Mouse (Mus musculus) stomach, embryonic 15.5 days (tissue): Measurements from ENCODE around the gene Fam131b. TPM values are rescaled to one million over a fixed set of nuclear protein-coding genes. Genes with fewer than 3 reads are reported as not detected.

Source experiments
- ATAC-seq: fragments of 200-750 bp; cut with Nextera tagmentation; 2 replicates; pipeline ENCODE4 v1.8.0; 2017; ENCODE audit warnings: low read depth, moderate number of reproducible peaks, moderate TSS enrichment; ENCODE audit not compliant: insufficient read depth, low FRiP score
- H3K27ac ChIP-seq: fragments of 300-500 bp; sonication (generic); 2 replicates; pipeline ENCODE4 v1.5.1; 2015; ENCODE audit warnings: mild to moderate bottlenecking, inconsistent platforms
- H3K27me3 ChIP-seq: fragments of 300-500 bp; sonication (generic); replicated peaks from 2 replicates; pipeline ENCODE4 v1.6.1; 2015; ENCODE audit warnings: inconsistent platforms
- H3K36me3 ChIP-seq: fragments of 300-500 bp; sonication (generic); 2 replicates; pipeline ENCODE4 v1.6.1; 2015; ENCODE audit warnings: inconsistent platforms
- H3K4me1 ChIP-seq: fragments of 300-500 bp; sonication (generic); 2 replicates; pipeline ENCODE4 v1.6.1; 2015; ENCODE audit warnings: inconsistent platforms
- H3K4me2 ChIP-seq: fragments of 300-500 bp; sonication (generic); 2 replicates; pipeline ENCODE4 v1.6.1; 2015; ENCODE audit warnings: mild to moderate bottlenecking, inconsistent platforms
- H3K4me3 ChIP-seq: fragments of 300-500 bp; sonication (generic); replicated peaks from 2 replicates; pipeline ENCODE4 v1.5.1; 2015; ENCODE audit warnings: inconsistent platforms
- H3K9ac ChIP-seq: fragments of 300-500 bp; sonication (generic); 2 replicates; pipeline ENCODE4 v1.6.1; 2015; ENCODE audit warnings: inconsistent platforms
- H3K9me3 ChIP-seq: fragments of 300-500 bp; sonication (generic); 2 replicates; pipeline ENCODE4 v1.6.1; 2016; ENCODE audit warnings: inconsistent platforms
- WGBS: fragments of 180-500 bp; shearing (Covaris S2); methylation state at CpG from one replicate; pipeline ENCODE4 v1.1.7; 2015; 5-methylcytosine and 5-hydroxymethylcytosine counted together
- polyA plus RNA-seq: library from polyadenylated mRNA; unstranded; fragments of >200 nt; fragmentation: Nextera tagmentation; extraction: Ambion mirVana; gene quantifications from 2 replicates; pipeline ENCODE4 v1.2.1, GENCODE M21; 2015

Gene Fam131b
- polyA plus RNA-seq, result 0.22 and 0.23 TPM in 2 replicates

GRCm38 (mm10) chr6:42324482-42325267 is at the start of gene Fam131b:
TSS of gene Fam131b (minus strand) at chr6:42324643.
- Histone ChIP-seq H3K27me3 (peaks cover 27% of the 10 kb centered on the region), H3K9me3 (no peaks in the 10 kb centered on the region)
- peak; percentile 76; the same call in 1 of the 2 replicates for ATAC-seq

DNA sequence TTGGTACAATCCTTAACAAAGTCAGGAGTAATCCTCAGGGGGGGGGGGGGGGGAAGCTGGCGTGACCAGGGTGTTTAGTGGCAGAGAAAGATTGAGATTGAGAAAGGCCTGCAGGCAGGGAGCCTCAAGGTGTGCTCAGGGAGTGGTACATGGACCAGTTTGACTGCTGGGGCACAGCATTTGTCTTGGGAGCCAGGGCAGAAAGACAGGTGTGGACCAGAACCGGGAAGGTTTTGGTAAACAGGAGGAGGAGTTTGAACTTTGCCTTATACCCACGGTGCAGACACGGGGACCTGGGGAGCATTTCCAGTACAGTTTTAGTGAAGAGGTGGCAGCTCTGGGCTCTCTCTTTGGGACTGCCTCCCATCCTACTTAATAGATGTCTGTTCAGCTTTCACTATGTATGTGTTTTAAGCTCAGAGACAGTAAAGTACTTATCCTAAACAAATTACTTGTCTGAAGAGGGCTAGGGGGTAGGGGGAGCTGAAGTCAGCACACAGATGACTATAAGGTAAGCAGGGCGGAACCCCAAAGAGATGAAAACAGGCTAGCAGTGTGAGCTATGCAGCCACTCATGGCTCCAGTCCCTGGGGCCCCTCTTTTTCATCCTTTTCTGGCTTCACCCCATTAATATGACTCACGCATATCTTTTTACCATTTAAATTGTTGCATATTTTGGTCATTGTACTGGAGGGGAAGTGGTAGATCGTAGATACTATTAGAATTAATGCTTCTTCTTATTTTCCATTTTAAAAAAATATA is 49.4 kb upstream of the Fam131b start:
- peak overlapping the region; percentile 35; the same call in 1 of the 2 replicates for H3K27ac ChIP-seq
- peak overlapping the region; percentile 59 for H3K4me3 ChIP-seq
- H3K27me3 ChIP-seq, result no peaks in the 10 kb centered on the region
- no peaks in the 10 kb centered on the region for H3K9me3 ChIP-seq
- H3K4me1 ChIP-seq, result peaks cover 33% of the 10 kb centered on the region
- no peaks in the 10 kb centered on the region for H3K36me3 ChIP-seq
- H3K4me2 ChIP-seq, result peak overlapping the region; percentile 91
- 0 out of 2 replicates have a peak, but pooled peaks have one; percentile 11 for ATAC-seq
- WGBS, result 45% methylated on average over 6 of the region's 7 CpGs
- no peak overlapping the region for H3K9ac ChIP-seq

More at GRCm38 (mm10) chr6:42324482-42325267, at the start of gene Fam131b:
- H3K4me3 ChIP-seq, result peak within 1 kb of the TSS; percentile 61
- peak within 1 kb of the TSS; percentile 22 for H3K9ac ChIP-seq
- no peaks in the 10 kb centered on the region for H3K36me3 ChIP-seq
- H3K27ac ChIP-seq, result no peak within 1 kb of the TSS
- WGBS, result under 1% methylated on average over 38 of the region's 68 CpGs
- H3K4me2 ChIP-seq, result peak within 1 kb of the TSS; percentile 97
- peaks cover 16% of the 10 kb centered on the region for H3K4me1 ChIP-seq

DNA sequence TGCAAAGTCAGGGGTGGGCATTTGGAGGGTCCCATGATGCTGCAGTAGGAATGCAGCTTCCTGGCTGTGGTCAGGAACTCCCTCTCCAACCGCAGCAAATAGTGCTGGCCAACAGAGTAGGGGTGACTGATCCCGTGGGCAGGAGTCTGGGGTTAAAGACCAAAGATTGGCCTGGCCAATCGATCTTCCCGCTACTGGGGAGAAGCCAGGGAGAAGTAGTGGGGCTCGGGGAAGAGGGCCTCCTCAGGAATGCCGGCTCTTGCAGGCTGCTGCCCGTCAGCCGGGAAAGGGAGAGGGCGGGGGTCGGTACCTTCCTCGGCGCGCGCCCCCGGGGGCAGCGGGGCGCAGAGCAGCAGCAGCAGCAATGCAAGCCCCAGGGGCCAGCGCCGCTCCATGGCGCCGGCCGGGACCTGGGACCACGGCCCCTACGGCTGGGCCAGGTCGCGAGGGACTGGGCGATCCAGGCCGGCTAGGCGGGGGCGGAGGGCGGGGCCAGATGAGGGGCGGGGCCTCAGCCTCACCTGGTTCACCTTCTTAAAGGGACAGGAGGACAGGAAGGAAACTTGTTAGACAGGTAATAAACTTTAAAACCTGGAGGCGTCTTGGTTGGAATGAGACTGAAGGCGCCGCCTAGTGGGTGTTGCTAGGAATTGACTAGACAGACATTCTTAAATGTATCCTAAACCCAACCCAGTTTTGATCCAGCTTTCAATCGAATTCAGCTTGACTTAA is 48.5 kb upstream of the Fam131b start, which contains the start of gene Epha1:
Epha1 (minus strand) TSS at position 453 of the 732 bp plus-strand sequence.
- Histone ChIP-seq H3K9ac (peak within 1 kb of the TSS; percentile 37; the same call in 1 of the 2 replicates), H3K27me3 (no peaks in the 10 kb centered on the region), H3K9me3 (no peaks in the 10 kb centered on the region), H3K4me1 (peaks cover 33% of the 10 kb centered on the region), H3K27ac (peak within 1 kb of the TSS; percentile 55), H3K4me3 (peak within 1 kb of the TSS; percentile 59), H3K4me2 (peak within 1 kb of the TSS; percentile 91), H3K36me3 (no peaks in the 10 kb centered on the region)
- ATAC-seq, result peak; percentile 82
- under 1% methylated on average over 29 of the region's 36 CpGs for WGBS

DNA sequence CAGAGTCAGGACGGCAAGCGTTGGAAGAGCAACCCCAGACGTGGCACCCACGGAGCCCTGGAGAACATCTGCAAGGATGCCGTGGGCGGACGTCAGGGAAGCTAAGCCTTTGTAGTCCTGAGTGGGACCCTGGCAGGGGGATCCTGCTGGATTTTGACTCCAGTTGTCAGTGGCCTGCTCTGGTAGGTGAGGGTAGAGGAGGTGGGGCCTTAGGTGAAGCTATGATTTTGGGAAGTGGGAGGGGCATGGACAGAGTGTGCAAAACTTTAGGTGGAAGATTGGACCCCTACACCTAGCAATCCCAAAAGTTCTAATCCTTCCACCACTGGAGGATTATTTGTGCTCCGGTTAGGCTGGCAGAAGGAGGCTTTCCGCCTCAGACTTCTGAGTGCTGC is 48.0 kb upstream of the Fam131b start:
- Histone ChIP-seq H3K27me3 (no peaks in the 10 kb centered on the region), H3K36me3 (no peaks in the 10 kb centered on the region), H3K4me3 (peak overlapping the region; percentile 59), H3K27ac (peak overlapping the region; percentile 55; the same call in 1 of the 2 replicates), H3K9me3 (no peaks in the 10 kb centered on the region), H3K4me1 (peaks cover 33% of the 10 kb centered on the region), H3K9ac (peak overlapping the region; percentile 37; the same call in 1 of the 2 replicates), H3K4me2 (peak overlapping the region; percentile 91)
- 27% methylated on average over 9 of the region's 9 CpGs for WGBS
- ATAC-seq, result no peak

DNA sequence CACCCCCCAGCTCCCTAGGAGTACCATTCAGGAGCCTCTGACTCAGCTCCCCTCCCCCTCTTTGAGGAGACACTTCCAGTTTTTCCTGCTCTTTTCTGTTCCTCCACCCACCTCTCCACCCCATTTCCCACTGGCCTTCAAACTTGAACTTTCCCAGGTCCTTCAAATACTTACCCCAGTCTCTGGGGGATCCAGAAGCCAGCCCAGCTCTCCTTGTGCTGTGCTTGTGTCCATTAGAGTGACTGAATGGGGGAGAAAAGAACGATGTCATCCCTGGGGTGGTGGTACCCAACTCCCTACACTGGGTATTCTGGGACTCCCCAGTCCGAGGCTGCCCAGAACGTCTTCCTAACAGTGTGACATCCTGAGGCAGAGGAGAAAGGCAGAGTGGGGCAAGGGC is 47.6 kb upstream of the Fam131b start:
- H3K27ac ChIP-seq, result 0 out of 2 replicates have a peak overlapping the region, but pooled peaks have one; percentile 55
- no peaks in the 10 kb centered on the region for H3K36me3 ChIP-seq
- H3K4me3 ChIP-seq, result peak overlapping the region; percentile 59
- 0 out of 2 replicates have a peak overlapping the region, but pooled peaks have one; percentile 37 for H3K9ac ChIP-seq
- peak overlapping the region; percentile 91 for H3K4me2 ChIP-seq
- peaks cover 33% of the 10 kb centered on the region for H3K4me1 ChIP-seq
- no peaks in the 10 kb centered on the region for H3K27me3 ChIP-seq
- ATAC-seq, result 0 out of 2 replicates have a peak, but pooled peaks have one; percentile 3
- H3K9me3 ChIP-seq, result no peaks in the 10 kb centered on the region
- 21% methylated on average over 3 of the region's 3 CpGs for WGBS

- Histone ChIP-seq H3K9ac (no peak overlapping the region), H3K36me3 (no peaks in the 10 kb centered on the region), H3K4me1 (peaks cover 33% of the 10 kb centered on the region), H3K4me3 (no peak overlapping the region), H3K27ac (no peak overlapping the region), H3K27me3 (no peaks in the 10 kb centered on the region), H3K9me3 (no peaks in the 10 kb centered on the region), H3K4me2 (no peak overlapping the region)
- 51% methylated on average over 4 of the region's 4 CpGs for WGBS
- ATAC-seq, result no peak
Observed at GRCm38 (mm10) chr6:42370630-42371363, 46.4 kb upstream of the Fam131b start.

- no peak overlapping the region for H3K9ac ChIP-seq
- WGBS, result 35% methylated on average over 3 of the region's 3 CpGs
- 0 out of 2 replicates have a peak, but pooled peaks cover 1% of the 10 kb centered on the region for H3K36me3 ChIP-seq
- H3K4me3 ChIP-seq, result no peak overlapping the region
- no peaks in the 10 kb centered on the region for H3K27me3 ChIP-seq
- no peak overlapping the region for H3K27ac ChIP-seq
- ATAC-seq, result no peak
- peaks cover 29% of the 10 kb centered on the region for H3K4me1 ChIP-seq
- H3K9me3 ChIP-seq, result no peaks in the 10 kb centered on the region
- H3K4me2 ChIP-seq, result no peak overlapping the region
Observed at GRCm38 (mm10) chr6:42369870-42370269, 45.4 kb upstream of the Fam131b start.

DNA sequence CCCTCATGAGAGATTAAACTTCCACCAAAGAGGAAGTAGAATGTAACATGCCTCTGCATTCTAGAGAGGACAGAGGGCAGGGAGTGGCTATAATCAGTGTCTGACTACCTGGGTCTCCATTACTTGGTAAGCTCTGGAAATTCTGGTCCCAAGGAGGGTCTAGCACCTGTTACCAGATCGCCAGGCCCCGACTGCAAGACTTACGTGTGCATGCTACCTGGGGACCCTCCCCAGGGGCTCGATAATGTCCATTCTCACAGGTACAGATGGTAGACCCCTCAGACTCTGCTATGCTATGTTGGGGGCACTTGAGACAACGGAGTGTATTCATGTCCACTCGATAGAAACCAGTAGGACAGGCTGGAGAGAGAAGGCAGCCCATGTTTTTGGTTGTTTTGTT is 40.8 kb upstream of the Fam131b start:
- Histone ChIP-seq H3K9ac (no peak overlapping the region), H3K27ac (no peak overlapping the region), H3K36me3 (peaks cover 12% of the 10 kb centered on the region; the same call in 1 of the 2 replicates), H3K4me3 (no peak overlapping the region), H3K9me3 (no peaks in the 10 kb centered on the region), H3K4me1 (no peaks in the 10 kb centered on the region), H3K27me3 (no peaks in the 10 kb centered on the region), H3K4me2 (no peak overlapping the region)
- WGBS, result 95% methylated on average over 6 of the region's 6 CpGs
- no peak for ATAC-seq

DNA sequence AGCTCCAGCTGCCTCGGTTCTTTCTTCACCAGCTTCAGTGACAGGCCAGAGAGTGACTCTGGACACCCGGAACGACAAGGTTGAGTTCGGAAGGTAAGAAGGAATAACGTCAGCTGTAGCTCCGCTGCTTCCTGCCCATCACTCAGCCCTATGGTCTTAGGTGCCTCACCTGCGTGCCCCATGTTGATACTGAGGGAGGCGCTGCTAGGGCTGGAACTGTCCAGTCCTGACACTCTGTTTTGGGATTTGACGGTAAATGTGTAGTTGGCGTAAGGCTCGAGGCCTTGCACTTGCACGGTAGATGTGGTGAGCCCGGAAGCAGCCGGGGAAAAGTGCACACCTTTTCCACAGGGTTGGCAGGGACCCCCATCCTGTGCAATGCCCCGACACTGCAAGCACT is 40.2 kb upstream of the Fam131b start:
- no peaks in the 10 kb centered on the region for H3K27me3 ChIP-seq
- peaks cover 18% of the 10 kb centered on the region; the same call in 1 of the 2 replicates for H3K36me3 ChIP-seq
- 80% methylated on average over 15 of the region's 15 CpGs for WGBS
- no peaks in the 10 kb centered on the region for H3K4me1 ChIP-seq
- no peaks in the 10 kb centered on the region for H3K9me3 ChIP-seq
- H3K9ac ChIP-seq, result no peak overlapping the region
- H3K27ac ChIP-seq, result no peak overlapping the region
- no peak overlapping the region for H3K4me2 ChIP-seq
- no peak for ATAC-seq
- no peak overlapping the region for H3K4me3 ChIP-seq

GRCm38 (mm10) chr6:42364066-42364465 is 39.6 kb upstream of the Fam131b start:
- no peak overlapping the region for H3K9ac ChIP-seq
- no peak overlapping the region for H3K4me3 ChIP-seq
- H3K4me1 ChIP-seq, result peaks cover 2% of the 10 kb centered on the region; the same call in 1 of the 2 replicates
- no peaks in the 10 kb centered on the region for H3K9me3 ChIP-seq
- H3K27ac ChIP-seq, result no peak overlapping the region
- peaks cover 22% of the 10 kb centered on the region for H3K36me3 ChIP-seq
- no peak overlapping the region for H3K4me2 ChIP-seq
- 88% methylated on average over 4 of the region's 4 CpGs for WGBS
- no peak for ATAC-seq
- no peaks in the 10 kb centered on the region for H3K27me3 ChIP-seq

DNA sequence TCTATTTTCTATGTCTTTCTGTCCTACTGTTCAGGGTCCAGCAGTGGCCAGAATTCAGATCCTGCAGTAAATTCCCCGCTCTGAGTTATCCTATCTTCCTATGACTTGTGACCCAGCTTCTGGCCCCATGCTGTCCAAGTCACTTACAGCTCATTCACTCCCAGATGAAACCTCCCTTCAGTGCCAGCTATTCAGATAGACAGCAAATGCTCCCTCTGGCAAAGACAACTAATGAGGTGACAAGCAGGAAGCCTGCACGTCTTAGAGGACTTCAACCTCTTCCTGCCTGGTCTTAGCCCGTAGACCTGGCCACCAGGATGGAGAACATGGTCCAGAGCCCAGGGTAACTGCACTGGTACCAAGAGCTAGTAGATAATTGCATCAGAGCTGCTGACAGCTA is 38.5 kb upstream of the Fam131b start:
- Histone ChIP-seq H3K27ac (no peak overlapping the region), H3K4me2 (no peak overlapping the region), H3K4me3 (no peak overlapping the region), H3K27me3 (no peaks in the 10 kb centered on the region), H3K4me1 (peaks cover 7% of the 10 kb centered on the region; the same call in 1 of the 2 replicates), H3K36me3 (peaks cover 32% of the 10 kb centered on the region), H3K9ac (no peak overlapping the region), H3K9me3 (no peaks in the 10 kb centered on the region)
- 59% methylated on average over 3 of the region's 3 CpGs for WGBS
- ATAC-seq, result no peak
